Mouse (Mus musculus): ENCODE data around the gene Ocm.

The Ocm gene

DNA sequence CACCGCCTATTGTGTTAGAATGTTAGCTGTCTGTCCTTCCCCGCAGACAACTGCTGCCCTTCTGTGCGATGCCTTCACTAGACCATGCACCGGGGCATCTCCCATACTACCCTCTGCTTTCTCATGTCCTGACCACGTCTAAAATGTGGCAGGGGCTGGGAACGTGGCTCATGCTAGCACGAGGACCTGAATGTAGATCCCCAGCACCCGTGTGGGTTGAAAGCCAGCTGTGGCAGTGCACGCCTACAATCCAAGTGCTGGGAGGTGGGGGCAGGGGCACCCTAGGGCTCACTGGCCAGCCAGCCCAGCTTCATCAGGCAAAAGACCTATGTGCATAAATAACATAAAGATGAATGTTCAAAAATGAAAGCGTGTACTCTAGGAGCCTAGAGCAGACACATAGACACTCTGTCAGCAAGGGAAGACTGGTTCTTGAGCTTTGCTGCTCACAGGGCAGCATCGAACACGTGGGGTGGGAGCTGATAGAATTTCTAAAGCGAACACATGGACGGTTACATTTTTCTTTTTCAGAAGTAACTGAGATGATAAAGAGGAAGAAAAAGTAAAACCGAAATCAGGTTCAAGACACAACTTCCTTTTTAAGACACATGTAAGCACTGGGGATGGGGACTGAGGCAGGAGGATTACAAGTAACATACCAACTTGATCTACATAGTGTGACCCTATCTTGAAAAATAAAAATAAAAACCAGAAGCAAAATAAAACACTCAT, 23.8 kb downstream of the Ocm start:
- DNase-seq (ENCODE audit: extremely low read depth, low read depth, low spot score), result no peak

GRCm38 (mm10) chr5:143999409-143999808, 27.1 kb downstream of the Ocm start:
- no peak for DNase-seq (ENCODE audit: extremely low read depth, low read depth, low spot score)

DNA sequence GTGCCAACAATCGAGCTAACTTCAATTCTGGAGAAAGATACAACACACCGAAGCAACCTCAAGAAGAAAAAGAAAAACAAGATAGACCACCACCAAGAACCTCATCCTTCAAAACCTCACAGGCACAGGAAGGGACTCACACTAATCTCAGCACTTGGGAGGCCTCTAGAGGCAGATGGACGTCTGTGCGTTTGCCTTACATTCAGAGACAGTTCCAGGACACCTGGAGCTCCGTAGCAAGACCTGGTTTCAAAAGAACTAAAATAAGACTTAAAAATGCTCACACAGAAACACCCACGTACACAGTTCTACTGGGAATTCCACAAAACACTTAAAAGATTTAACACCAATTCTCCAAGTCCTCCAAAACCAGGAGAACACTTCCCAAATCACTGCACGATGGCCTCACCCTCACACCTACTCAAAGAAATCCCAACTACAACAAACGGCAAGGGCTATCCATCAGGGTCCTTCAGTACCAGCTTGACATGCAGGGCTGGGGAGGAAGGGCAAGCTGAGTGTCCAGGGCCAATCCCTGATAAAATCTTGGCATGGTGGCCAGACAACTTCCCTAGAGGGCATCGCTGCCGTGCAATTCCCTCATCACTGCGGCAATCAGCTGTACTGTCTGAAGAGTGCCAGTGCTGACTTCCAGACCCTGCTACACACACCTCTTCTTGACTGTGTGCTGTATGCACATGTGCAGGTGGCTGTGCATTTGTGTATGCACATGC, 31.7 kb downstream of the Ocm start:
- DNase-seq (ENCODE audit: extremely low read depth, low read depth, low spot score), result no peak

- DNase-seq (ENCODE audit: extremely low read depth, low read depth, low spot score), result no peak
These were observed 32.6 kb downstream of the Ocm start for GRCm38 (mm10) chr5:143993849-143994248.

GRCm38 (mm10) chr5:143993260-143993659, 33.2 kb downstream of the Ocm start:
- no peak for DNase-seq (ENCODE audit: extremely low read depth, low read depth, low spot score)

GRCm38 (mm10) chr5:143992661-143993060, 33.8 kb downstream of the Ocm start:
- DNase-seq (ENCODE audit: extremely low read depth, low read depth, low spot score), result no peak

DNA sequence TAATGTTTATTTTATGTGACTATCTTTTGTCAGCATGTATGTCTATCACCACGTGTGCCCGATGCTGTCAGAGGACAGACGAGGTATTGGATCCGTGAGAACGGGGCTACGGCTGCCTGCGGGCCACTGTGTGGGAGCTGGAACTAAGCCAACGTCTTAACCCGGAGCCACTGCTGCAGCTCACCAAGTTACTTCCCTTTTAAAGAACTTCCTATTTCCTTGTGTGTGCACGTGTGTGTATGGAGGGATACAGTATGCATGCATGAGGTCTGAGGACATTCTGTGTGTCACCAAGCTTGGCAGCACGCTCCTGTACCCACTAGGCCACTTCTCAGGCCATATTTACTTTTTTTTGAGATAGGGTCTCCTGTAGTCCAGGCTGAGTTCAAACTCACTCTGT, 36.4 kb downstream of the Ocm start:
- DNase-seq (ENCODE audit: extremely low read depth, low read depth, low spot score), result no peak

- DNase-seq (ENCODE audit: extremely low read depth, low read depth, low spot score), result no peak
These were observed 37.4 kb downstream of the Ocm start for GRCm38 (mm10) chr5:143989046-143989445.

- DNase-seq (ENCODE audit: extremely low read depth, low read depth, low spot score), result no peak
These were observed 38.9 kb downstream of the Ocm start for GRCm38 (mm10) chr5:143987596-143987995.

DNA sequence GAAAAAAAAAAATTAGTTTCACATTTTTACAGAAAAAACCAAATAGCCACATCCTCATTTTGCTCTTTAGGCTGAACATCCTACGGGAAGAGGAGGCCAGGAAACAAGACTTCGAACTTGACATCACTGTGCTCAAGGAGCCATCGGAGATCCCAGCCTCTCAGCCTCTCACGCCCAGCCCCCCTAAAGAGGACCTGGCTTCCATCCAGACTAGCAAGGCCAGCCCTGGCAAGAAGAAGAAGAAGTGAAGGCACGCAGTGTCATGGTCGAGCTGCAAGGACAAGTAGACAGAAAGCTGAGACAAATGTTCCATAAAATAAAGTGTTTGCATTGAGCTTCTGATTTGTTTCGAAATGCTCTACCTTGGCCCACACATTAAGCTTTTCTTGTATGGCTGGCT, 41.1 kb downstream of the Ocm start:
- DNase-seq (ENCODE audit: extremely low read depth, low read depth, low spot score), result no peak

- DNase-seq (ENCODE audit: extremely low read depth, low read depth, low spot score), result no peak
These were observed 44.1 kb downstream of the Ocm start for GRCm38 (mm10) chr5:143982361-143982760.

DNA sequence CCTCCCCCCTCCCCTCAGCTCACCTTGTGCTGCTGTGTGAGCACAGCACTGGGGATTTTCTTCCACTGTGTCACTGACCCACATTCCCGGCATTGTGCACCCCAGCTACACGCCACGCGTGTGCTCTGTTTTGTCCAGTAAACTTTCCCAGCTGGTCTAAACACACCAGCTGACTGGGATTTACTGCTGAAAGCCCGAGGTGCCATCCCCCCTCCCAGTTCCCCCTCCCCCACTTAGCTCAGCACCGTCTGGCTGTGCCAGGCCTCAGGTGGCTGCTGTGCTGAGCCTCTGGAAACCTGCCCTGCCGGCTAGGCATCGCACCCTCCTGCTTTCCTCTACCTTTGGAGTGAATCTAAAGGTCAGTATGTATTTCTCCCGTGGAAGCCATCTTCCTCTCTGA, 45.6 kb downstream of the Ocm start:
- DNase-seq (ENCODE audit: extremely low read depth, low read depth, low spot score), result no peak

DNA sequence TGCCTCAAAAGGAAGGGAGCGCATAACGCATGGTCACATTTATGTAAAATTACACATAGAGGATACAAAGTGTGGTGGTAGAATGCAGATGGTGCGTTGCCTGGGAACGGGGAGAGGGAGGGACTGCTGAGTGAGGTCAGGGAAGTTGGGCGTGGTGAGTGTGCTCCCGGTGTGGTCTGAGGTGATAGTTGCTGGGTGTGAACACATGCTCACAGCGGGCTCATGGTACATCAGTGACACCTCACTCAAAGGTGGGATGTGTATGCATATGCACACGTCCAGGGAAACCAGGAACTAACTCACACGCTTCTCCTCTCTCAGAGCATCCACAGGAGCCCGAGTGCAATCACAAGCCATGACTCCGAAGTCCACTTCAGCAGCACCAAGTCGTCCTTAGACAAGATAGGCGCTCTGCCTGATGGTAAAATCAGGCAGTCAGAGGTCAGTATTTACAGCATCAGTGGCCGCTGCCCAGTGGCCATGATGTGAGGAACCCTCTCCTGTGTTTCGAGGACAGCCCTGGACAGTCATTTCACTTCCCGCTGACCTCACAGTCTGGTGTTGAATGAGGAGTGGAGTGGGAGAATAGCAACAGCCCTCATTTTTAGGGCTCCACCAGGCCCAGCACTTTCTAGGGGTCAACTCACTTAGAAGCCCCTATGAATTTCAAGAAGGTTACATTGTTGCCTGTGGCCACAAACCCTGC, 49.6 kb downstream of the Ocm start:
- no peak for DNase-seq (ENCODE audit: extremely low read depth, low read depth, low spot score)

DNA sequence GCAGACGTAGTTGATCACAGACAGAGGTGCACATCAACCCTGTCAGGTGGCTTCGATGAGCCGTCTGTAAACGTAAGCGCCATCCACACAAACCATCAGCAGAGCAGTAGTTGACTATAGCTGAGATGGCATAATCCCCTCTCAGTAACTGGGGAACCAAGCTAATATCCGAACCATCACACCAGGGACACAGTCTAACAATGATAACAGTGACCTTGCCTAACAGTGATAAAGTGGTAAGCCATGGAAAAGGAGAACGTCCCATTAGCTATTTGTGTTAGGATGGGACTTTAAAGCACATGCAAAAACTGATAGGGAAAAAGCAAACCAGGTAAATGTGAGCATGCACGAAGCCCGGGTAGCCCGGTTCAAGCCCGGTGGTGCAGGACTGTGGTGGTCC, 50.2 kb downstream of the Ocm start:
- DNase-seq (ENCODE audit: extremely low read depth, low read depth, low spot score), result no peak

DNA sequence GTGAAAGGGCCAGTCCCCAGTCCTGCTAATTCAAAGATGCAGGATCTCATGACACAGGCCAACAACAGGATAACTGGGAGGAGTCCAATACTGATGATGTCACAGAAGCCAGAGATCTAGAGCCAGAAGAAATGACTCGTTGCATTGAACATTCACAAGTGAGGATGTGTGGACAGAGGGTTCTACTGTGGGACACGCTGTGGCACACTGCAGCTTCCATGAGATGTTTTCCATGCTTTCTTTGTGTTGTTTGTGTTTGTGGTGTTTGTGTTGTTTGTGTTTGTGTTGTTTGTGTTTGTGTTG, 50.9 kb downstream of the Ocm start:
- DNase-seq (ENCODE audit: extremely low read depth, low read depth, low spot score), result no peak

DNA sequence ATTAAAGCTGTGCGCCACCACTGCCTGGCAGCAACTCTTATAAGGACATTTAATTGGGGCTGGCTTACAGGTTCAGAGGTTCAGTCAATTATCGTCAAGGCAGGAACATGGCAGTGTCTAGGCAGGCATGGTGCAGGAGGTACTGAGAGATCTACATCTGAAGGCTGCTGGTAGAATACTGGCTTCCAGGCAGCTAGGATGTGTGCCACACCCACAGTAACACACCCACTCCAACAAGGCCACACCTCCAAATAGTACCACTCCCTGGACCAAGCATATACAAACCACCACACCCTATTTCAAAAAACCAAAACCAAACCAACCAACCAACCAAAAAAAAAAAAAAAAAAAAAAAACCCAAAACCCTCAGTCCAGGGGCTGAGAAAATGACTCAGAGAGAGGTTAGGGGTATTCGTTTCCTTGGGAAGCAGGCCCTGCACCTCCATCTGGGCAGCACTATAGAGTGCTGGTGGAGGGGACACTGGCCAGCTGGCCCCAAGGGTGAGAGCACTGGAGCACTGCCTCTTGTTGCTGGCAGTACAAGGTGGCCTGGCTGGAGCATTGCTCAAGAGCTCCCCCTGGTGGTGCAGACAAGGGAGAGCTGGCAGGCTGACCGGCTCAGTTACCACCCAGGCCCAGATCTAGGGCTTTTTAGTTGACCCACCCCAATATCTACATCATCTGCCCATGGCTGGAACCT, 51.4 kb downstream of the Ocm start:
- DNase-seq (ENCODE audit: extremely low read depth, low read depth, low spot score), result no peak

- no peak for DNase-seq (ENCODE audit: extremely low read depth, low read depth, low spot score)
These were observed 53.8 kb downstream of the Ocm start for GRCm38 (mm10) chr5:143972628-143973027.
